Mouse (Mus musculus) spleen, adult 12 weeks (tissue): Measurements from ENCODE around the gene Mrvi1.

ENCODE experiments used
- DNase-seq: peaks from one replicate; pipeline ENCODE4 v3.0.0; 2022; ENCODE audit warnings: low spot score

Mrvi1 gene

DNA sequence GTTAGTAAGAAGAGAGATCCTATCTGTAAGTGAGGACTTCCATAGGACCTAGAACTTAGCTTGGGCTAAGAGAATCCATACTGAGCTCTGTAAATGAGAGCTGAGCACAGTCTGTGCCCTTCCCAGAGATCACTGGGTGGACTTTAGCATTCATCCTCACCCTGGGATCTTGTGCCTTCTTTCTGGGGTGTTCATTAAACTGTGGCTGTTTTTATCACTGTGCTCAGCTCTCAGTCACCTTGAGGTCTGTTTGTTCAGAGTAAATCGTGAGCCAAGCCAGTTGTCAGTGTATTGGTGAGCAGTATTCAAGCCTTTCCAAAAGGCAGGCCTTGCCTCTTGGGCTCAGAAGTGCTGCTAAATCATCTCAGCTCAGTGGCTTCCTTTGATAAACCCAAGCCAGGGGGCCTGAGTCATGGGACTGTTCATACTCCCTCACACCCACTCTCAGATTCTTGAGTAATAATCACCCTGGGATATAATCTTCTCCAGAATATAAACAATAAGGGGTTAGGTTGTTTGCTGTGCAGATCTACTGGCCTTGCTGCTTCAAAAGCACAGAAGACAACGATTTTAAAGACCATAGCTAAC is 100.4 kb downstream of the Mrvi1 start:
- DNase-seq = no peak

DNA sequence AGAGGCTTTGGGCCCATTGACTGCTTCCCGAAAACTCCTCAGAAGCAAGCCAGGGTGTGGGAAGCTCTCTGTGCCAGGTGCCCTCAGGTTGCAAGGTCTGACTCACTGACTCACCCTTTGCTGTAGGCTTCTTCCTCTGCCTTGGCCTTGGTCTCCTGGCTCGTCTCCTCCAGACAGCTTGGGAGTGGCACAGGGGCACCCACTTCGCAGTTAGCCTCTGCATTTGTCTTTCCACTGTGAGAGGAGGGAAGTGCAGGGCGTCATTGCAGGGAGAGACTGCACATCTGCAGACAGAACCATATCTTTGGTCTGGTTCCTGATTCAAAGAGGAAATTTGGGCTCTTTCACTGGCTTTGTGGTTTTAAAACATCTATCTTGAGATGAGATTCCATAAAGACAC is 104.2 kb downstream of the Mrvi1 start:
- no peak for DNase-seq

DNA sequence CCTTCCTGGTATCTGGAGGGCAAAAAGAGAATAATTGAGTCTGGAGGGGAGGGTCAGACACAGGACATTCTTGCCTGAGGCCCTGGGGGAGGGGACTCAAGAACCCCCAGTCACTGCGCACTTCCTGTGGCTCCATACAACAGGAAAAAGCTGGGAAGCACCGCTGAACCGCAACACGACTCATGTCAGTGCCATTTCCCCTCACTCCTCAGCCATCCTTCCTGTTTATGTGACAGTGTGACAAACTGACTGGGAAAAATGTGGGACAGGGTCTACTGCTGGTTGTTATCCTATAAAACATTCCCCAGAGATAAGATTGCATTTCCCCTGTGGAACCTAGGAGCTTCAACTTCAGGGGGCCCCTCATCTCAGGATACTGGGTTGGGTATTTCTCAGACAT is 105.3 kb downstream of the Mrvi1 start:
- no peak for DNase-seq

DNA sequence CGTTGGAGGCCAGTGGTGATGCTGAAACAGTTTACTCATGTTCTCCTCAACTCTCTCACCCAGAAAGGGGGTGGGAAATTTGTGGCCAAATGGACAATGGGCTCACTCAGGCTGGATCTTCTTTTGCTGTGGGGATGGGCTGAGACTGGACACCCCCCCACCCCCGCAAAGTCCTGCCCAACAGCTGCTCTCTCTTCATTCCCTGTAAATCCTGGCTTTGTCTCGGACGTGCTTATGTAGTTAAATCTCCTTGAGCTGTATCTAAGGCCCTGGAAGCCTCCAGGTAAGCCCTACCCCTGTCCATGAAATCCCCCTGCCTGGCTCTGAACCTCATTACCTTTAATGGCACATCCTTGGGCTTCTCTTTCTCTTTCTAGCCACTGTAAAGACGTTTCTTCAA is 113.5 kb downstream of the Mrvi1 start:
- no peak for DNase-seq

DNA sequence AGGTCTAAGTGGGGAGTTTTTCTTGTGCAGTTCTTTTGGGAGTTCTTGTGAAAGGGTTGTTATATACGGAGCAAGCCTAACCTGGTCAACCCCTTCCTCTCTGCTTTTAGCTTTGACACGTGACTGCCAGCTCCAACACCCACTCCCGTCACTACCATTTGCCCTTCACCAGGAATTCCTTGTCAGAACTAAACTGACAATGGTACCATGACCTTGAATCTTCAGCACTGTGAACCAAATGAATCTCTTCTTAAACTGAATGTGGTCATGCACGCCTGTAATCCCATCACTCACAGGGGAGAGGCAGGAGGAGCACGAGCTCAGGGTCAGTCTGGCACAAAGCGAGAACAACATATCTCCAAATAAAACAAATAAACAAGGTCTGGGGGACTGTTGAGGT is 115.1 kb downstream of the Mrvi1 start:
- DNase-seq = no peak

DNA sequence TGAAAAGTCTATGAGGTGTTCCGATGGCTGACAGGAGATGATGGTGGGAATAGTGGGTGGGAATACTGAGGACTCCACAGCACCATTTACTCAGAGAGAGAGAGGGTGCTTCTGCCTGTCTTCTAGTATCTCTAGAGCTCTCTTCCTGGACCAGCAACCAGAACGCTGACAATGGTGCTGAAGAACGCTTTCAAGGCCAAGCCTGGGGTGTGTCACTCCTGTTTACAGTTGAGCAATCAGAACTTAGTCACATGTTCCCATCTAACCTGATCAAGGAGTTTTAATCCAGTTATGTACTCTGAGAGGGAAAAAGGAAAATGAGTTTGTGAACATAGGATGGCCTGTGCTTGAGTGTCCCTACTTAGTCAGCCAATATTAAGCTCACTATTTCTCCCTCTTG is 116.2 kb downstream of the Mrvi1 start:
- DNase-seq = no peak

DNA sequence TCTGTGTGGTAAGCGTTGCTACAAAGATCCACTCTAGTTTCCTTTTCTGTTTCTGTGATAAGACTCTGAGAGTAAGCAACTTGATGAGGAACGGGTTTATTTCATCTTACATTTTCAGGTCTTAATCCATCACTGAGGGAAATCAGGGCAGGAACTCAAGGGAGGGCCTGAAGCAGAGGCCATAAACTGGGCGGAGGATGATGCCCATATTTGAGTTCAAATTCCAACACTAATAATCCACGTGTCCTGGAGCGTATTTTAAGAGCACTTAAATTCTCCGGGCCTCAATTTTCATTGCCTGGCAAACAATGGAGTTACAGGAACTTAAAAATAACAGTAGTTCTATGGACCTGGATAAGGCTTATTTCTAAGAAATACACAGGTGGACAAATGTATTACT is 116.7 kb downstream of the Mrvi1 start:
- DNase-seq = no peak

DNA sequence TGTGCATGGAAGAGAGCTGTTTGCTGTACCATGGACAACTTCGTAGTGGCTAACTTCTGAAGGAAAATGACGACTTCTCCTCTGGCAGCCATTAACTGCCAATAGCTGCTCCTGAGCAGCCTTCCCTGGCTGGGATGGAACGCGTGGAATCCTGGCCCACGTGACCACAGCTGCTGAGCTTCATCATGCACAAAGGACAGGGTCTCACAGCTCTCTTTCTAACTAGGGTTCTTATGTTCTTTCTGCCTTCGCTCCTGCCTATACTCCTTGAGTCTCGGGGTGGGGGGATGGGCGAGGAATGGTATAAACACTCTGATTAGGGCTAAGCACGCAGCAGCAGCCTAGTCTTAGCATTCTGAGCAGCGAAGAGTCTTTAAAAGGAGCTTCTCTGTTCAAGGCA is 117.2 kb downstream of the Mrvi1 start:
- no peak for DNase-seq

DNA sequence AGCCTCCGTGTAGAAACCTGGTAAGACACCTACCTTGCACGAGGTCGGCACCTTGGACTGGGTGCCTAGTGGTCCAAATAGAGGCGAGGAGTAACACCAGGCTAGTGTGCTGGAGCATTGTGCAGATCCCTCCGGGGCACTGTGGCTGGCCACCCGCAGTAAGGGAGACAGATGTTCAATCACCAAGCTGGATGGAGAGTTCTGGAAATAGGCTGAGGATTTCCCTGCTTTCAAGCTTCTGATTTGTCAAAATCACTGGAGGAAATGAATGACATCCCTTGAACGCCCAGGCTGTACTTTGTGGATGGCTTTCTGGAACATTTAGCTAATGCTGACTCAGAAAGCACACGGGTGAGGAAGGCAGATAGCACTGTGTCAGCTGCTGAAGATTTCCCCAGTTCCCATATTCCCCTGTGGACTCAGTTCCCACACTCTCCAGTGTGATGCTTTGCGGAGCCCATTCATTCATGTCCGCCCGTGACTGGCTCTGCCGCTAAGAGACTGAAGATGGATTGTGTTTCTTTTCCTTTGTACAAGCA is 119.4 kb downstream of the Mrvi1 start, which contains the start of gene Lyve1:
TSS of gene Lyve1 (minus strand) at position 489 of the 539 bp plus-strand sequence.
- no peak for DNase-seq

DNA sequence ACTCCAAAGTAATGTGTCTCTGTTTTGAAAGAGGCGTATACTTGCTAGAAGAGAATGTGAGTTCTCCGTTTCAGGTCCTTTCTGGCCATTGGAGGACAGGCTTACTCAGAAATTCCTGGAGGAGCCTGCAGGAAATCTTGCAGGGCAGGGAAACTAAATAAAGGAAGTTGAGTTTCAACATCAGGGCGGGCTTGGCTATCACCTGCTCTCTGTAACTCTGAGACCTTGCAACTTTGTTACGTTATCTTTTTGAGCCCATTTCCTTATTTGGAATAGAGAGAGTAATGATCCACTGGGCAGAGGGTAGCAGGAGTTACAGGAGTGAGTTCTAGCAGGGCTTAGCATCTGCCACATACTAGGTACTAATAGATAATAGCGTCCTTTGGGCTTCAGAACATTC is 122.1 kb downstream of the Mrvi1 start:
- no peak for DNase-seq

DNA sequence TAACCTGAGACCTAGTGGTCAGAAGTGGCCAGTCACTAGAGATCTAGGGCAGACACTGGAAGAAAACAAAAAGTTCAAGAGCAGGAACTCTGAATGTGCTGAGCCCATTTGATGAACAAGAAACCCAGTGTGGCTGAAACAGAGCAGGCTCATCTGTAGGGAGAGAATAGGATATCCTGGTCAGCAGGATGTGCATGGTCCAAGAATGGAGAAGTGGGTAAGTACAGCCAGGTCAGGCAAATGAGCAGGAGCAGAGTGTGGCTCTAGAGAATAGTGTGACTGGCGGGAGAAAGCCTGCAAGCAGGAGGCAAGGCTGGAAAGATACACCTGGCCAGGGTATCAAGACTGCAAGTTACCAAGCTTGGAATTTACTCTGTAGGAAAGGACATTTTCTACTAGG is 126.7 kb downstream of the Mrvi1 start:
- DNase-seq = no peak

DNA sequence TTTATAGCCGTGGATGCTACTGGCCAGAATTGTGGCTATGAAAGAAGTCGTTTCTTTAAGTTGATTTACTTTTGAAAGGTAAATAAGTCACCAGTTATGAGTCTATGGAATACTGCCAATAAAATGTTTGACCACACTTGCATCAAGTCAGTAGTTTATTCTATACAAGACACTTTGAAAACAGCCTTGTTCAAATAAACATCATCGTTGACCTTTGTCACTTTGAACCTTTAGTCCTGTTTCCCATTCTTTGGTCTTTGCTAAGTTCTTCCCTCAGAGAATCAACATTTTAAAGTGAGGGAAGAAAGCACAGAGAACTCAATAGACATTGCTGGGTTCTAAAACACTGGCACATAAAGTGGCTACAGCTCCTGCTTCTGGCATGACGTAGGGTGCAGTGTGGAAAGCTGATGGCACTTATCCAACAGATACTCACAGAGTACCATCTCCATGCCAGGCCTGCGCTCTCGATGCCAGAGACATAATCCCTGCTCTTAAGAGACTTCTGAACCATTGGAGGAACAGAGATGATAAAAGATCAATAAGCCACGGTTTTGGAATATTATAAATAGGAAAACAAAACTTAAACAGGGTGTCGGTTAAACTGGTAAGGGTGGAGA is 127.2 kb downstream of the Mrvi1 start:
- DNase-seq = no peak

DNA sequence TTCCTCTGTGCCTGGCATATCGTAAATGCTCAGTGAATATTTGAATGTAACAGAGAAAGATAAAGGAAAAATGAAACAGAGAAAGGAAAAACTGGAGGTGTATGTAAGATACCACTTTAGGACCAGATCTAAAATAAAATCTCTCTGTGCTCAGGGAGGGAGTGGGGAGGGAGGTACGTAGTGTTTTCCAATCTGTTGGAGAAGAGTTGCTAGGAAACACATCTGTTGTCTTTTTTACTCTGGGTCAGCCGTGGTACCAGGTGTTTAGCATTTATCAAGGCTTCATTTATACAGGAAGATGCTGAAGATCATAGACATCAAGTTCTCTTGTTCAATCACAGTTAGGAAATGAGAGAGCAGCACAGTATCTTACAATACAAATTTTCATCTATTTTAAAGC is 127.7 kb downstream of the Mrvi1 start:
- no peak for DNase-seq

DNA sequence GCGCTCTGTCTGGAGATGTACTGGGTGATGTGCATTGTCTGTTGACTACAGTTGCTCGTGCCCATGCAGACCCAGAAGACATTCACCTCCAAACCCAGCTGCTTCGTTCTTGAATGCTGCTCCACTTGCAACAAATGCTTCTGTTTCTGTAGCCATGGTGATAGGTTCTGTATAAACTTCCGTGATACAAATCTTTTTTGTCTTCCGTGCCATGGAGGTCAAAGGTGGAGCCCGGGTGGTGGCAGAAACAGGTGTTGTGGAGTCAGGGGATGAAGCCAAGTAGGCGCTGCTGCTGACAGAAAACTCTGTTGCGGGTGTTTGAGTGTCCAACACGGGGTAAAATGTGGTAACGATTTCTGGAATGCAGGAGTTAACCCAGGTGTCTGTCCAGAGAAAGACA is 128.7 kb downstream of the Mrvi1 start:
- no peak for DNase-seq

DNA sequence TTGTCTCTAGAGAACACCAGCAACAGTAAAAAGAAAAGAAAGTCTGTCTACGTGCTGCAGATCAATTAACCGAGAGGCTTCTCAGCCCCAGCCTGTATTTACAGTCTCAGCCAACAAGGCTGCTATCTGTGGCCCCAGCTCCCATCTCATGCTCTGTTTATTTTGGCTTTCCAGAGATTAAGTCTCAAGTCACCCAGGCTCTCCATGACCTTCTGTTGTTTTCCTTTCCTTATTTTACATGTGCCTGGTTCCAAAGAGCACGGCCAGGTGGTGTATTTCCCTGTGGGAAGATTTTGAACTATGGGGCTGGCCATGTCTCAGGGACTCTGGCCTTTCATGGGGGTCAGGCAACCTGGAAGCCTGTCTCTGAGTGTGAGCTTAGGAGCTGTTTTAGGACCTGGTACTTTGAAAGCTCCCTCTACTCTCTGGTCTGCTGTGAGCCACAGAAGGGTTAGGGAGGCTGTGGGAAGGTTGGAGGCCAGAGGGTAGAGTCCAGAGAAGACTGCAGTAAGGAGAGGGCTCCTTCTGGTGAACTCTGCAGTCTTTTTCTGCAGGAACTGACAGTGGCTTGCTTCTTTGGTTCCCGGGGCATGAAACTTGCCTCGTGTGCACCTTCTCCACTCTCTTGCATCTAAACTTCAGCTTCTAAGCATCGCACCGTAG is 130.6 kb downstream of the Mrvi1 start:
- no peak for DNase-seq

DNA sequence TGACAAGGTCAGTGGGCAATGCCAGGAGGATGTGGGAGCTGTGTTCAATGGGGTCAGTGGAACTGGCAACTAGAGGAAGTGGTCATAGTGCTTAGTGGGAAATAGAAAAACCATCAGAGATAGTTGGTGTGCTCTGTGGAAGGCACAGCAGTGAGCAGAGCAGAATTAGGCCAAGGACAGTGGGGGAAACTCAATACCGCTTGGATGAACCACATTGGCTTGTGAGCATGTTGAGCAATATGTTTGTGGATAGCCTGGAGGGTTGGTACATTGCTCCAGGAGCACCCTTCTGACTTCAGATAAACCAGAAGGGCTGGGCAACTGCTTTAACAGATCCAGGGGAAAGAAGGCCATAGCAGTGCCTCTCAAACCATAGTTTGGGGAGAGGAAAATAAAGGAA is 133.9 kb downstream of the Mrvi1 start:
- DNase-seq = no peak

DNA sequence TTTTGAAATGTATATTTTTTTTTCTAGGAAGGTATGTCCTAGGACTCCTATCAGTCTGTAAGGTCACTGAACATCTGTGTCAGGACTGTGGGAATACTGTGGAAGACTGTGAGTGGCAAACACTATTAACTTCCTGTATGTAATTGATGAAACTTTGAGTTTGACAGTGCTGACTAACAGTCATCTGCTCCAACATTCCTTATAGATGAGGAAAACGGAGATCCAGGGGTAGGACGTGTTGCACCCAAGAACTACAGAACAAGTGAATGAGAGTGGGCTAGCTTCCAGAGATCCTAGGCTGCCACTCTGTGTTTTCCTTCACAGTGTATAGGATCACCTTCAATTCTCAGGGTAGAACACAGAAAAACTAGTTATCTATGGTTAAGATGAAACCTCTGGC is 134.9 kb downstream of the Mrvi1 start:
- DNase-seq = no peak

DNA sequence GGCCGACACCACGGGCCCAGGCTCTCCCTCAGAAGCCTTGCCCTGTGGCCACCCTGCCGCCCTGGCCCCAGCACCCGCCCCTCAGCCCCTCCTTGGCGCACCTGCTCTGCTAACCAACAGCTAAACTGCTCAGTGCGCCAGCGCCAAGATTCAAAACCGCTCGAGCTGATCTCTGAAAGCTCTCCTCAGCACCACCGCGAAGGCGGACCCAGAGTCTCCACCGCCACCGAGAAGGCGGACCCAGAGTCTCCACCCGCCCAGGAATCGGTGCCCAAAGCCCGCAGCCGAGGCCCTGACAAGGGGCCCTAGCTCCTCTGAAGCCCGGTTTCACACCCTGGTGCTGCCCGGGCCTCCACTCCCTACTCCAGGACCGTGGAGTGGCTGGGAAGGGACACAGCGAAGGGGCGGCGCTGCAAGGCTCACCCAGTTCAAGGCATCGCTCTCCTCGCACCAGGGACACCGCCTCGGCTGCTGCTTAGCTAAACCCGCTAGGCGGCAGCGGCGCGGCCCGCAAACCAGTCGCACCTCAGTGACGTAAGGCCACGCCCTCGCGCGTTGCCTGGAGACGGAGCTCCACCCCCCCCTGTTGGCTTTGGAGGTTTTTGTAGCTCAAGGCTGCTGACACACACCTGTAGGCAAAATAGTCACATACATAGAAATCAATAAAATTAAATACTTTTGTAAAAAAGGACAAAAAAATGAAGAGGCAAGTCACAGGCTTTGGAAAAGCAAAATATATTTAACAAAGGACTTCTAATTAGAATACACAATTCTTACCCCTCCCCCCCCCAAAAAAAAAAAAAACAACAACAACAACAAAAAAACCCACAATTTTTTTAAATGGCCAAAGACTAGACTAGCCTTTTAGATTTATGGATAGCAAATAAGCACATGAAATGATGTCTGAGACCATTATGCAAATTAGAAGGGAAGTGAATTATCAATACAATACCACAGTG is 138.1 kb downstream of the Mrvi1 start, which contains the start of gene Rnf141:
TSS of gene Rnf141 (minus strand) at position 542 of the 959 bp plus-strand sequence.
- peak; percentile 95 for DNase-seq

DNA sequence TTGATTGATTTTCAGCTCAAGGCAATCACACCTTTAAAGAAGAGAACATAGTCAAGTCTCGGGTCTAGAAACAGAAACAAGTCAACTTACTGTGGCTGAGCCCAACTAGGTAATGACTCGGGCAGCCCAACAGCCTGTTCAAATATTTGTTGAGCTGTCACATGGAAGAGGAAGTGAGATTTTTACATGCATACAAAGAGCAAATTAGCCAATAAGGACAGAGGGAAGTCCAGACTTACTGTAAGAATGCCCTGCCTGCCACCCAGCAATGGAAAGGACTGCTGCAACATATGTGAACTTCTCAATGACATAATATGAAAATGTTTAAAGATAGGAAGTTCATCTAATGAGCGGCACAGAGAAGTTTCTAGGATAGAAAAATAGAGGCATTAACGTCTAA is 141.9 kb downstream of the Mrvi1 start:
- no peak for DNase-seq

DNA sequence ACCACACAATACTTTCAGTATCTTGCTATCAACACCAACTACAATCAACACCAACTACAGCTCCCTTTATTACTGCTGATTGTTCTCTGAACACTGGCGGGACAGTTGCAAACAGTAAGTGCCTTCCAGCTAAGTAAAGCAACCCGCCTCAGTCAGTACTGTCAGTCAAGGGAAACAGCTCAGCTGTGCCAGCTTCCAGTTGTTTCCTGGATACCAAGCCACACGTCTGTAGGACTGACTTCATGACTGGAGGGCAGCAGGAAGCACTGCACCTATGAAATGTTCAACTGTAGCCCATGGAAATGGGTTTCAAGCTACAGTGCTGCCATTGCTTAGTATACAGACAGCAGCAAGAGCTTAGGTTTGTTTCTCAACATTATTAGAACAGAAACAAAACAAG is 147.7 kb downstream of the Mrvi1 start:
- DNase-seq = no peak

DNA sequence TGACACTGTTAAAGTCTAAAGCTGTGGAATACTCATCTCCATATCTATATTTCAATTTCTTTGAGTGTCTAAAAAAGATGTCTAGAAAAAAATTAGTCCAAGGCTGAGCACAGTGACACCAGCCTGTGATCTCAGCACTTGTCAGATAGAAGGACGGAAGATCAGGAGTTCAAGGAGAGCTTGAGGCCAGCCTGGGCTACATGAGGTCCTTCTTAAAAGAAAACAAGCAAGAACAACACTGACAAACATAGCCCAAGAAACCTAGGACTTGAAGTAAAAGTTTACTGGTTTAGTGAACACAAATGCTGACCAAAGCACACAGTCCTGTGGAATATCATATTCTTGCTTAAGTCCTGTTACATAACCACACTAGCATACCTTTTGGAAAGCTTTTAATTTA is 148.2 kb downstream of the Mrvi1 start:
- no peak for DNase-seq

DNA sequence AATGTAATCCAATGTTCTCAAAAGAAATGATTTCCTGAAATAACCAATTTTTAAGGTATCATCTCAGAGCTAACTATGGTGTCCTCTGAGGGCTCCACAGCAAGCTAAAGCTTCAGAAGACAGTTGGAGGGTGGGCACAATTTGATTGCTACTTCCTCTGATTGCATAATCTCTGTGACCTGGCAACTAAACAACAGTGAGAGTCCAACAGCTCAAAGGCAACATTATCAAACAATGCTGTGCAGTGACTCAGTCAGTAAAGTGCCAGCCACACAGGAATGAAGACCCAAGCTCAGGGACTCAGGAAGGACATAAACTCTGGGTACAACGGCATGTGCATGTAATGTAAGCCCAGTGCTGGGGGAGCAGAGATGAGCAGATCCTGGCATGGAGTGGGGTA is 149.2 kb downstream of the Mrvi1 start:
- DNase-seq = no peak
